Mouse (Mus musculus): Measurements from ENCODE around the gene Gm34302.
"Not testable (repeated sequence)": the region's sequence is repeated elsewhere in the genome, so short reads cannot be mapped to it uniquely, and the experiment has no call there.

The Gm34302 gene

GRCm38 (mm10) chr3:63483726-63484125, at the start of gene Gm34302:
Gm34302 (minus strand) TSS chr3:63483879.
- DNase-seq (ENCODE audit: low read depth, low spot score): no peak

GRCm38 (mm10) chr3:63531847-63532246, 48.2 kb upstream of the Gm34302 start:
- no peak for DNase-seq (ENCODE audit: low read depth, low spot score)

GRCm38 (mm10) chr3:63517681-63518080, 34.0 kb upstream of the Gm34302 start:
- no peak for DNase-seq (ENCODE audit: low read depth, low spot score)

- not testable (repeated sequence) for DNase-seq (ENCODE audit: low read depth, low spot score)
Measured at GRCm38 (mm10) chr3:63516279-63516678, 32.6 kb upstream of the Gm34302 start.

GRCm38 (mm10) chr3:63511316-63511715, 27.6 kb upstream of the Gm34302 start:
- DNase-seq (ENCODE audit: low read depth, low spot score): no peak

GRCm38 (mm10) chr3:63509484-63509883, 25.8 kb upstream of the Gm34302 start:
- DNase-seq (ENCODE audit: low read depth, low spot score): no peak

GRCm38 (mm10) chr3:63508924-63509323, 25.2 kb upstream of the Gm34302 start:
- no peak for DNase-seq (ENCODE audit: low read depth, low spot score)

GRCm38 (mm10) chr3:63504433-63504832, 20.8 kb upstream of the Gm34302 start:
- DNase-seq (ENCODE audit: low read depth, low spot score): peak; percentile 65

GRCm38 (mm10) chr3:63494625-63495382, 11.1 kb upstream of the Gm34302 start:
- DNase-seq (ENCODE audit: low read depth, low spot score): no peak

- no peak for DNase-seq (ENCODE audit: low read depth, low spot score)
Measured at GRCm38 (mm10) chr3:63493563-63493962, 9.9 kb upstream of the Gm34302 start.

GRCm38 (mm10) chr3:63440426-63441125, 43.1 kb downstream of the Gm34302 start:
- DNase-seq (ENCODE audit: low read depth, low spot score): no peak

GRCm38 (mm10) chr3:63439738-63440137, 43.9 kb downstream of the Gm34302 start:
- DNase-seq (ENCODE audit: low read depth, low spot score): peak; percentile 5

- no peak for DNase-seq (ENCODE audit: low read depth, low spot score)
Measured at GRCm38 (mm10) chr3:63438898-63439297, 44.8 kb downstream of the Gm34302 start.

Measured in brain, adult 2 months (tissue).